Mouse (Mus musculus): Measurements from ENCODE around the gene Trim27. TPM values are rescaled to one million over a fixed set of nuclear protein-coding genes. Genes with fewer than 3 reads are reported as not detected.
A peak's percentile ranks its signal among the peaks of the same experiment; 100 is the strongest.

Trim27 gene
- polyA plus RNA-seq, 1 experiment: 45.6 TPM

GRCm38 (mm10) chr13:21177657-21178056 lies 1.6 kb upstream of the Trim27 start:
- TF ChIP-seq POLR2A (IDR thresholded peaks at IDR 0.05; ENCODE audit: borderline replicate concordance, control insufficient read depth, low read depth, low read length): no peak
- TF ChIP-seq CTCF (IDR thresholded peaks at IDR 0.05; ENCODE audit: control insufficient read depth, insufficient read depth, low read length): no peak
- no peak overlapping the region for H3K4me3 ChIP-seq (replicated peaks; ENCODE audit: control insufficient read depth, low read depth, low read length)
- WGBS: 66% methylated on average over 5 of the region's 5 CpGs
- H3K4me1 ChIP-seq (ENCODE audit: control insufficient read depth, insufficient read depth, low read length): peaks cover 3% of the 10 kb centered on the region; the same call in 1 of the 2 replicates
- H3K27ac ChIP-seq (ENCODE audit: control insufficient read depth, insufficient read depth, low read depth, low read length, poor library complexity): no peak overlapping the region

- Histone ChIP-seq H3K27ac (ENCODE audit: control insufficient read depth, insufficient read depth, low read depth, low read length, poor library complexity) (peak overlapping the region; percentile 9; the same call in 1 of the 2 replicates), H3K4me3 (replicated peaks; ENCODE audit: control insufficient read depth, low read depth, low read length) (no peak overlapping the region), H3K4me1 (ENCODE audit: control insufficient read depth, insufficient read depth, low read length) (peaks cover 3% of the 10 kb centered on the region; the same call in 1 of the 2 replicates)
- no peak for TF ChIP-seq POLR2A (IDR thresholded peaks at IDR 0.05; ENCODE audit: borderline replicate concordance, control insufficient read depth, low read depth, low read length)
- 33% methylated on average over 5 of the region's 5 CpGs for WGBS
Measured at GRCm38 (mm10) chr13:21178364-21178763, 881 bp upstream of the Trim27 start.

- under 1% methylated on average over 80 of the region's 80 CpGs for WGBS
- TF ChIP-seq CTCF (IDR thresholded peaks at IDR 0.05; ENCODE audit: control insufficient read depth, insufficient read depth, low read length) (no peak), POLR2A (IDR thresholded peaks at IDR 0.05; ENCODE audit: borderline replicate concordance, control insufficient read depth, low read depth, low read length) (peak; percentile 21; the same call in 1 of the 2 replicates)
- Histone ChIP-seq H3K4me1 (ENCODE audit: control insufficient read depth, insufficient read depth, low read length) (peaks cover 3% of the 10 kb centered on the region; the same call in 1 of the 2 replicates), H3K4me3 (replicated peaks; ENCODE audit: control insufficient read depth, low read depth, low read length) (peak overlapping the region; percentile 99), H3K27ac (ENCODE audit: control insufficient read depth, insufficient read depth, low read depth, low read length, poor library complexity) (peak overlapping the region; percentile 97)
Measured at GRCm38 (mm10) chr13:21179724-21180550, 692 bp downstream of the Trim27 start.

GRCm38 (mm10) chr13:21180551-21181530 lies 1.6 kb downstream of the Trim27 start:
- peaks cover 3% of the 10 kb centered on the region; the same call in 1 of the 2 replicates for H3K4me1 ChIP-seq (ENCODE audit: control insufficient read depth, insufficient read depth, low read length)
- WGBS: under 1% methylated on average over 71 of the region's 71 CpGs

GRCm38 (mm10) chr13:21181996-21182395 lies 2.8 kb downstream of the Trim27 start:
- H3K27ac ChIP-seq (ENCODE audit: control insufficient read depth, insufficient read depth, low read depth, low read length, poor library complexity): no peak overlapping the region
- TF ChIP-seq CTCF (IDR thresholded peaks at IDR 0.05; ENCODE audit: control insufficient read depth, insufficient read depth, low read length) (no peak), POLR2A (IDR thresholded peaks at IDR 0.05; ENCODE audit: borderline replicate concordance, control insufficient read depth, low read depth, low read length) (no peak)
- H3K4me3 ChIP-seq (replicated peaks; ENCODE audit: control insufficient read depth, low read depth, low read length): no peak overlapping the region
- WGBS: 77% methylated on average over 7 of the region's 7 CpGs
- H3K4me1 ChIP-seq (ENCODE audit: control insufficient read depth, insufficient read depth, low read length): peaks cover 3% of the 10 kb centered on the region; the same call in 1 of the 2 replicates

More at GRCm38 (mm10) chr13:21180551-21181530, 1.6 kb downstream of the Trim27 start:
- H3K4me3 ChIP-seq (replicated peaks; ENCODE audit: control insufficient read depth, low read depth, low read length): peak overlapping the region; percentile 99
- no peak; the same call in 1 of the 2 replicates for TF ChIP-seq POLR2A (IDR thresholded peaks at IDR 0.05; ENCODE audit: borderline replicate concordance, control insufficient read depth, low read depth, low read length)
- peak overlapping the region; percentile 97 for H3K27ac ChIP-seq (ENCODE audit: control insufficient read depth, insufficient read depth, low read depth, low read length, poor library complexity)

GRCm38 (mm10) chr13:21183066-21183465 lies 3.8 kb downstream of the Trim27 start:
- 93% methylated on average over 6 of the region's 6 CpGs for WGBS
- Histone ChIP-seq H3K4me3 (replicated peaks; ENCODE audit: control insufficient read depth, low read depth, low read length) (no peak overlapping the region), H3K4me1 (ENCODE audit: control insufficient read depth, insufficient read depth, low read length) (peaks cover 1% of the 10 kb centered on the region; the same call in 1 of the 2 replicates)

GRCm38 (mm10) chr13:21183661-21184060 lies 4.4 kb downstream of the Trim27 start:
- Histone ChIP-seq H3K4me1 (ENCODE audit: control insufficient read depth, insufficient read depth, low read length) (peaks cover 1% of the 10 kb centered on the region; the same call in 1 of the 2 replicates), H3K27ac (ENCODE audit: control insufficient read depth, insufficient read depth, low read depth, low read length, poor library complexity) (no peak overlapping the region), H3K4me3 (replicated peaks; ENCODE audit: control insufficient read depth, low read depth, low read length) (no peak overlapping the region)
- WGBS: 87% methylated on average over 7 of the region's 7 CpGs
- TF ChIP-seq POLR2A (IDR thresholded peaks at IDR 0.05; ENCODE audit: borderline replicate concordance, control insufficient read depth, low read depth, low read length) (no peak), CTCF (IDR thresholded peaks at IDR 0.05; ENCODE audit: control insufficient read depth, insufficient read depth, low read length) (no peak)

More at GRCm38 (mm10) chr13:21183066-21183465, 3.8 kb downstream of the Trim27 start:
- TF ChIP-seq POLR2A (IDR thresholded peaks at IDR 0.05; ENCODE audit: borderline replicate concordance, control insufficient read depth, low read depth, low read length) (no peak), CTCF (IDR thresholded peaks at IDR 0.05; ENCODE audit: control insufficient read depth, insufficient read depth, low read length) (no peak)
- H3K27ac ChIP-seq (ENCODE audit: control insufficient read depth, insufficient read depth, low read depth, low read length, poor library complexity): no peak overlapping the region

Data from bone marrow, adult 2 months (tissue).